Mouse (Mus musculus) kidney, postnatal 4 days (tissue): ENCODE results near the gene Comp.
A peak's percentile ranks its signal among the peaks of the same experiment; 100 is the strongest.

Experiments used
- DNase-seq, 2 experiments: peaks; one replicate each; pipeline ENCODE4 v3.0.0; 2021; ENCODE audit warnings: mixed read lengths in 2 of 2

Gene Comp

DNA sequence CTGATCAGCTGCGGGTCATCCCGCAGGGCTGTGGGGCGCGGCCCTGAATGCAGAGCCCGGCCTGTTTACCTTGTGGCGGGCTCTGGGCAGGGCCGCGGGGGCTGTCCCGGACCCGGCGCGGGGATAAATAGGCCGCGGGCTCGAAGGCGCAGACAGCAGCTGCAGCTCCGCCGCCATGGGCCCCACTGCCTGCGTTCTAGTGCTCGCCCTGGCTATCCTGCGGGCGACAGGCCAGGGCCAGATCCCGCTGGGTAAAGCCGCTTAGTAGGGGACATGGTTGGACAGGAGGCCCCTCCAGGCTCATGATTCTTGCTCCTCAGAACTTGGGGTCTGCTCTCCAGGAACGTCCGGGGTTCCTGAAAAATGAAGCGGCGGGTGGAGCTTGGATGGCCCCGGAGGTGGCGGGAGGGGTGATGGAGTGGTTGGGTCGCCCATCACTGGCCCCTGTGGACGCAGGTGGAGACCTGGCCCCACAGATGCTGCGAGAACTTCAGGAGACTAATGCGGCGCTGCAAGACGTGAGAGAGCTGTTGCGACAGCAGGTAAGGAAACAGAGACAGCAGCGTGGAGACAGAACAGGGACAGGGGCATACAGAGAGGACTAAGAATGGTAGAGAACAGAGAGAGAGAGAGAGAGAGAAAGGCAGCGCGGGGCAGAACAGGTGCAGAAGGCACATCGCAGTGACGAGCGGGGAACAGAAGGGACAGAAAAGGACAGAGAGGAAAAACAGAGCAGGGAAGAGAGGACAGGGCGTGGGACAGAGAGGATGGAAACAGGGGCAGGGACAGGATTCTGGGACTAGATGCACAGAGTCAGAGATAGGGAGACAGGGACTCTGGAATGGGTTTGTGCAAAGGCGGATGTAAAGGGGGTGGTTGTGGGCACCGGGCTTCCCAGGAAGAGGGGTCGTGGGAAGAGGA lies at the start of gene Comp:
Gene Comp, plus strand, starts transcription at position 162 of the 921 bp plus-strand sequence.
- DNase-seq = peak; percentile 22 to 35

DNA sequence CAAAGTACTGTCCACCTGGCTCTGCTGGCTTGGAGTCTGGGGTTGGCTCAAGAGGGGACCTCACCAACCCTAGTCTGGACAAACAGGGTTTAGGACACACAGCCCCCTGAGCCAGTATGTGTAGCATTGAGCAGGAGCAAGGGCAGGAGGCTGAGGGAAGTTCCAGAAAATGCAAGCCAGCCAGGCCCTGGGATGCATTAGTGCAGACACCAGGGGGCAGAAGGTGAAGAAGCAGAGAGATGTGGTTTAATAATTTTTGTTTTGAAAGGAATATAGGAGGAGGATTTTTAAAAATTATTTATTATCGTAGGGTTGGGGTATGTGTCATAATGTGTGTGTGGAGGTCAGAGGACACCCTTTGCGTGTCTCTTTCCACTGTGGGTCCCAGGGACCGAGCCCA lies 49.6 kb upstream of the Comp start:
- DNase-seq = no peak

DNA sequence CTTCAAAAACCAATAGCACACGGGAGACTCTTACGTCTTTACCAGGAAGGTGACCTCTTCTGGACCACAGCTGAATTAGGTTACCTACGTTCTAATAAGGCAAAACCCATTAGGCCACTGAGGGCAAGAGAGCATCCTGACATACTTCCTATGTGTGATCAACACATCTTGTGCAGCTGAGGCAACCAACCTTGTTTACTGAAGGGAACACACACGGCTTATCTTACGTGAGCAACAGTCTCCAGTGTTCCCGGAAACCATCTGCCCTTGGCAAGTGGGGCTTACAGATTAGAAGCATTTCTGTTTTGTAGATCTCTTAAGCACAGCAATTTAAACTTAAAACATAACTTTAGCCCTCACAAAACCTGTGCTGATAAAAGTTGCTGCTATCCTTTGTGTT lies 45.8 kb upstream of the Comp start:
- no peak for DNase-seq

DNA sequence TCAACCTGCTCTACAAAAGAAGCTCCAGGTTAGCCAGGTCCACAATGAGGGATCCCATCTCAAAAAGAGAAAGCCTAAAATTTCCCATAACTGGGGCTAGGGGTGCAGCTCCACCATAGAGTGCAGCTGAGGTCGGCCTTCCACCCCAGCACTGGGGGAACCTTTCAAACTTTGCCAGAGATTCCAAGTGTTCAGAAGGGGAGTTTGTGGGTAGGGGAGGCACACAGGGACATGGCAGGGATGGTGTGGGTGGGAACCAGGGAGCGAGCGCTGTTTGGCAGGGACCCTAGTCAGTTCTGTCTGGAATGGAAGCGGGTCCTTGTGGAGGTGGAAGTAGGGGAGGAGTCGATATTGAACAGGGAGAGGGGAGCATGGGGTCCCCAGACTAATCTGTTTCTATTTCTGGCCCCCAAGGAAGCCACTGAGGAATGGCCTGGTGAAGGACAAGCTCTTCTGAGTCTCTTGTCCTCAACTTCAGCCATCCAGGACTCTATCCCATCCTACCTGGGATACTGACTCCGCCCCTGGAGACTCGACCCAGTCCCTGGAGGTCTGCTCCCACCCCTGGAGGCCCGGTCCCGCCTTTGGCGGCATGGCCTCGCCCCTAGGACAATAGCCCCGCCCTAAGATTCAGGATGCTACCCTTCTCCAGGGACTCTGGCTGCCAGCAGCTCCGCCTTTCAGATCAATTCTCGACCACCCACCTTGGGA lies 44.1 kb upstream of the Comp start, which contains the start of gene Gdf1:
Gene Gdf1, plus strand, starts transcription at position 694 of the 711 bp plus-strand sequence.
- DNase-seq = peak; percentile 31 to 47

DNA sequence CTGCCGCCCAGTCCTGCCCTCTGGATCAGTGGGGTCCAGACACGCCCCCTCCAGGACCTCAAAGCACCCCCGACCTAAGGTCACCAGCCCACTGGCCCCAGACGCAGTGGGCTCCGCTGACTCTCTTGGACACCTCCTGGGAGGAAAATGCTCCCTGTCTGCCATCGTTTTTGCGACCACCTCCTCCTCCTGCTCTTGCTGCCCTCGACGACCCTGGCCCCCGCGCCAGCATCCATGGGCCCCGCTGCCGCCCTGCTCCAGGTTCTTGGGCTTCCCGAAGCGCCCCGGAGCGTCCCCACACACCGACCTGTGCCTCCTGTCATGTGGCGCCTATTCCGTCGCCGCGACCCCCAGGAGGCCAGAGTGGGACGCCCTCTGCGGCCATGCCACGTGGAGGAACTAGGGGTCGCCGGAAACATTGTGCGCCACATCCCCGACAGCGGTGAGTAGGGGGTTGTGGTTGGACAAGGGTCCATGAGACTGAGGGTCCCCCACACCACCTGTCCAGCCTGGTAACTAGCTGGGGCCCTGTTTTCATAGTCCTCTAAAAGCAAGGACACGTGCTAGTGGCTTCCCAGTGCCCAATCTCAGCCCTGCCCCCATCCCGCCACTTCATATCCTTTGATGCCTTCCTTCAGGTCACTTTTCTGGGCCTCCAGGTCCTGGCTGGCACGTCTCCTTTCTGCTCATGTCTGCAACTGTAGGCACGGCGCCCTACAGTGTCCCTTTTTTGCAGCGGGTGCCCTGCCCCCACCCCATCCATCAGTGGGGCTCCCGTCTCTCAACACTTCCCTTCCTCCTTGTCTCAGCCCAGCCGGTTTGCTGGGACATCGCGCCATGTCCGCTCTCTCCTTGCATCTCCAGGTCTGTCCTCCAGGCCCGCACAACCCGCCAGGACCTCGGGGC lies 43.3 kb upstream of the Comp start:
- DNase-seq = peak in 1 of 2 experiments; percentile 23

- DNase-seq = peak; percentile 81 to 89
Measured at GRCm38 (mm10) chr8:70330741-70331364, 42.5 kb upstream of the Comp start.

DNA sequence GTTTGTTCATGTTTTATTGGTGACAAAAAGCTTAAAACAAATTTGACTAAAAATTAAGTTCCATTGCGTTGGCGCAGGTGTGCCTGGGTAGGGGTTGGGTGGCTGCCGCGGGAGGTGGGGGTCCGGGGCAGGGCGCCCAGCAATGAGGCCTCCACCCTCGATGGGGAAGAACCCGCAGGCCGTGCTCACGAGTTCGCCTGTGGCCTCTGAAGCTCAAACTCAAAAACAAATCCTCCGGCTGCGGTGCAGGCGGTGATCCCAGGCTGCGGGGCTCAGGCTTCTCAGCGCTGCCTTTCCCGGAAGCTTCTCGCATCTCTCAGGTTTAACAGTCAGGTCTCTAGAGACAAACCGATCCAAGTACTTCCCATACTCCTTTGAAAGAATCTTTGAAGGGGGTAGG lies 41.8 kb upstream of the Comp start:
- DNase-seq = peak in 1 of 2 experiments; percentile 25

- peak; percentile 84 to 89 for DNase-seq
Measured at GRCm38 (mm10) chr8:70332070-70332877, 41.1 kb upstream of the Comp start.

DNA sequence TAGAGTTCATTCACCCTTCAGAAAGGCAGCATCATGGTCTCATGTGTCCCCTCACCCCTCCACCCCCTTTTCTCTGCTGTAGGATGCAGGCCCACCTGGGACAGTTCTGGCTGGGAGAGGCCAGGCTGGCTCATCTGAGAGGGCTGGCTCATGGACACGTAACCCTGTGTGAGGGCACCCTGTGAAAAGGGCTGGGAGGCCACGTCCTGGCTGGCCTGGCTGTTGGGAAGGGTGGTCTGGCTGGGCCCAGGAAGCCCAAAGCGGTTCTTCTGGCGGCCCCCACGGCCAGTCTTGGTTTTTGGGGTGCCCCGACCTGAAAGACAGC lies 40.5 kb upstream of the Comp start:
- no peak for DNase-seq

- DNase-seq = no peak
Measured at GRCm38 (mm10) chr8:70338931-70339330, 34.4 kb upstream of the Comp start.

GRCm38 (mm10) chr8:70340659-70341058 lies 32.7 kb upstream of the Comp start:
- DNase-seq = no peak

GRCm38 (mm10) chr8:70342007-70342406 lies 31.4 kb upstream of the Comp start:
- DNase-seq = no peak

DNA sequence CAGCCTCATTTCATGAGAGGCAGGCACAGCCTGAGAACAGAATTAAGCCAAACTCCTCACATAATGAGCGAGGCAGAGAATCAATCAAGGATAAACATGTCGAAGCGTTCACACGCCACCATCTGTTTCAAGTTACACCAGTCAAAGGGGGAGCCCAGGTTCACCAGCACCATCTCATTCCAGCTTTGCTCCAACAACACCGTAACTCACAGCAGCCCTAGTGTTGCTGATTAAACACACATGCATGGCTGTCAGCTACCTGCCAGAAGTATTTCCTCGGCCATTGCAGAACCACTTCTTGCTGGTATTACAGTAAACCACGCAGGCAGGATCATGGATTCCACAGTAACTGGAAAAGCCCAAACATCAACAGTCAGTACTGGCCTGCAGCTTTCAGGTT lies 30.3 kb upstream of the Comp start:
- DNase-seq = no peak

- DNase-seq = peak; percentile 66 to 74
Measured at GRCm38 (mm10) chr8:70343696-70344095, 29.7 kb upstream of the Comp start.

DNA sequence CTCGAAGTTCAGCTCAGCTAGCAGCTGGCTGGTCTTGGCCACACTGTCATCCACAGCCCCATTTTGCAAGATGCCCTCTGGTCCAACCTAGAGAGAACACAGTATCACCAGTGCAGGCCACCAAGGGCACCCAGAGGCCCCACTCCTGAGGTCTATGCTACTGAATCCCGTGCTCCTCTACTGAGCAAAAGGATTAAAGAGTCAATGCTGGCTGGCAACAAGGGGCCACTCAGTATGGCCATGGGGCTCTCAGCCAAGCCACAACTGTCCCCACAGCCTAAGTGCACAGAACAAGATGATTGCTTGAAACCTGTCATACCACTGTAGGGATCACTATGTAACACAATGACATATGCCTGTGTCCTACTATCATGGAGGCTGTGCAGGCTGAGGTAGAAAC lies 29.1 kb upstream of the Comp start:
- no peak for DNase-seq

DNA sequence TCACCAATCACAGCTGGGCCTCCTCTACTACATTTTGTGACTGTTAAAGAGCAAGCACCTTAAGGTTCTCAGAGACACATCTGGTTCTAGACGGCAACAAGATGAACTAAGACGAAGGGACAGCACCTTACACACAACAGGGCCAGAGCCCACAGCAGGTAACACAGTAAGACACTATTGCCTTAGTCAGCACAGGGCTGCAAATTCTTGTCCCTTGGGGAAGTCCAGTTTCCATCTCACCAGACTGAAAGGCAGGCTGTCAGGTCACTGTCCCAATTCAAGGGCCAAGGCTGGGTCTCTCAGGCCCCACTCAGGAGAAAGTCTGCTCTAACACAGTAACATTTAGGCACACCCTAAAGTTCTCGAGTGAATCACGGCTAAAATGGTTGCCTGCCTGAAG lies 25.9 kb upstream of the Comp start:
- no peak for DNase-seq

DNA sequence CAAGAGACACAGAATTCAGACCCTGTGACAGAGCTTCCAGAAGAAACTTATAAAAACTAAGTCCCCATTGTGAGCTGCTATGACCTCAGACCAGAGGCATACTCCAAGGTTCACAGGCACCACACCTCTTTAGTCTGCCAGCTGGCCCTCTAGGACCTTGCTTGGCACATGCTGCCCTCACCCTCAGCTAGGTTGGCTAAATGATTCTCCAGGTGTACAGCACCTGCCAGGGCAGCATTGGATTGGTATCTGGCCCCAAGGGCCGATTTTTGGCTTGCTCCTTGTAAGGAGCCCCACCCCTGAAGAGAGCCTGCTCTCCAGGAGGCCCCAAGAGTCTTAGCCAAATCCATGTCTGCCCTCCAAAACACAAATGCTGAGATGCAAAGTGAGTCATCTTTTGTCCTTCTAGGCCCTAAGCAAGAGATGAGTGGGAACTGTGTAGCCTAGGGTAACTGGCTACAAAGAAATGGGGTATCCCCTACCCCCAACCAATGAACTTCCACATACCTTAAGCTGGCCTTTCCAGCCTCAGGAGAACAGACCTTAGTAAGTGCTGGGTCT lies 25.4 kb upstream of the Comp start:
- DNase-seq = no peak

GRCm38 (mm10) chr8:70351035-70351999 lies 22.0 kb upstream of the Comp start:
- no peak for DNase-seq

DNA sequence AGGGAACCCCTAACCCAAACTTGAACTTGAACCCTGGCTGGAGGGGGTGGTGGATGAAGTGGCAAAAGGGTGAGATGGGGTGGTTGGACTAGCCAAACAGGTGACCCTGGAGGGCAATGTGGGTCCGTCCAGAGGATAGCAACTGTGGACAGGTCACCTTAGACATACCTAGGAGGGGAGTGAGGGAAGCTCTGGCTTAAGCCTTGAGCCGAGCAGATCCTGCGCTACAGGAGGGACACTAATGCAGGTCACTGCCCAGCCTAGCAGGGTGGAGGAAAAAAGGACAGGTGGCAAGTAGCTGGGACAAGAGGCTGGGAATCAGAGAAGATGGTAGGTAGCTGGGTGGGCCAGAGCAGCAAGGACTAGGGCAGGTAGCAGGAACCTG lies 21.4 kb upstream of the Comp start:
- DNase-seq = no peak

- DNase-seq = peak; percentile 49 to 74
Measured at GRCm38 (mm10) chr8:70352657-70353151, 20.7 kb upstream of the Comp start.
